In the genomic region with DNA sequence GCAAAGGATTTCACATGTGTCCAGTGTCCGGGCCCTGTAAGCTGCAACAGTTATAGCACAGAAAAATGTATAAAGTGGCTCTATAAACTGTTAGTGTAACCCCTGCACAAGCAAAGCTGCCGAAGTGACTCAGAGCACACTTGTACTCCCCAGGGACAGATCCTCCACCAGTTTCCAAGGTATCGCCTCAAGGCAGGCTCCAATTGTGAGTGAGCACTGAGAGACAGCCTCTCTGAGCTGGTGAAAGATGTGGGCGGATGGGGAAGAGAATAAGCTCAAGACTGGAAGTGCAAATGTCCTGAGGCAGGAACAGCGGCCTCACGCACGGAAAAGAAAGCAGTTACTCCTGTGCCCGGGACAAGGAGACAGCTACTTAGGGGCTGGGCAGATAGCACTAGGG, we compare ENCODE assay signal across 14 mouse cellular contexts. TPM values are rescaled to one million over a fixed set of nuclear protein-coding genes. Genes with fewer than 3 reads are reported as not detected.
DNase-seq lines count a peak whose midpoint lies in the region; ATAC-seq and TF ChIP-seq lines count a peak whose summit lies in the region.
"Had no signal": no experiment of that assay in that cellular context is flagged by ENCODE, and none has a peak within 500 bp of the region (broad histone marks: within the 10 kb centered on the region; RNA-seq: fewer than 3 reads in every experiment).

No protein-coding gene starts in this region.

- H3K4me1 ChIP-seq in heart, embryonic 11.5 days (ENCODE audit: control insufficient read depth, insufficient read depth, low read length): peaks cover 75% of the 10 kb centered on the region
- H3K4me1 ChIP-seq in embryonic fibroblast, embryonic 13.5 days (ENCODE audit: control insufficient read depth, insufficient read depth, low read length): peaks cover 34% of the 10 kb centered on the region

- no peak for DNase-seq in heart, adult 9 months (ENCODE audit: low spot score in 2 of 2)
- peak in 1 of 2 experiments; percentile 41 for DNase-seq in left cerebral cortex, adult 2 months (ENCODE audit: extremely low spot score in 1 of 2, low spot score in 2 of 2)
- DNase-seq in left cerebral cortex, postnatal 10 days (ENCODE audit: extremely low spot score in 1 of 2, low spot score in 2 of 2): no peak
- DNase-seq in 3T3-L1 (ENCODE audit: low read depth, low spot score): peak; percentile 79
- DNase-seq in urinary bladder, adult 18-20 months (ENCODE audit: low spot score in 2 of 2): no peak
- DNase-seq: cerebellum, adult 9-11 months; kidney, postnatal 36 days; layer of hippocampus, postnatal 36 days; liver had no signal

- H3K4me3 ChIP-seq in heart, embryonic 11.5 days (ENCODE audit: low read depth, low read length): no peak overlapping the region
- H3K4me3 ChIP-seq in left cerebral cortex, adult 2 months: no peak overlapping the region
- no peak overlapping the region for H3K4me3 ChIP-seq in embryonic fibroblast, embryonic 13.5 days (ENCODE audit: insufficient read depth, low read length)
- H3K4me3 ChIP-seq: midbrain, embryonic 15.5 days had no signal

- no peak for TF ChIP-seq POLR2A in embryonic fibroblast, embryonic 13.5 days (IDR thresholded peaks at IDR 0.05; ENCODE audit: low read depth, low read length)

- no peak for TF ChIP-seq CTCF in left cerebral cortex, adult 2 months (IDR thresholded peaks at IDR 0.05)
- TF ChIP-seq CTCF in embryonic fibroblast, embryonic 13.5 days (IDR thresholded peaks at IDR 0.05; ENCODE audit: borderline replicate concordance, insufficient read depth, low read length): no peak

- H3K27me3 ChIP-seq in heart, embryonic 11.5 days (ENCODE audit: control insufficient read depth, insufficient read depth, low read length): no peaks in the 10 kb centered on the region
- H3K27me3 ChIP-seq: midbrain, embryonic 15.5 days had no signal

- no peak overlapping the region for H3K9ac ChIP-seq in heart, embryonic 11.5 days (ENCODE audit: low read depth, low read length)
- H3K9ac ChIP-seq: midbrain, embryonic 15.5 days had no signal

- H3K9me3 ChIP-seq in heart, embryonic 11.5 days (replicated peaks; ENCODE audit: control insufficient read depth, low read length): no peaks in the 10 kb centered on the region
- H3K9me3 ChIP-seq: midbrain, embryonic 15.5 days had no signal

- no peaks in the 10 kb centered on the region for H3K36me3 ChIP-seq in heart, embryonic 11.5 days (ENCODE audit: control insufficient read depth, insufficient read depth, low read length)
- H3K36me3 ChIP-seq: midbrain, embryonic 15.5 days had no signal

- WGBS in heart, embryonic 11.5 days (ENCODE audit: insufficient replicate concordance): 68% methylated on average over 8 of the region's 8 CpGs

- H3K27ac ChIP-seq in heart, embryonic 11.5 days (ENCODE audit: low read depth, low read length): 0 out of 2 replicates have a peak overlapping the region, but pooled peaks have one; percentile 62
- peak overlapping the region; percentile 55; the same call in 1 of the 2 replicates for H3K27ac ChIP-seq in left cerebral cortex, adult 2 months
- peak overlapping the region; percentile 72; the same call in 1 of the 2 replicates for H3K27ac ChIP-seq in embryonic fibroblast, embryonic 13.5 days (ENCODE audit: insufficient read depth, low read length)
- H3K27ac ChIP-seq: macrophage; midbrain, embryonic 15.5 days had no signal

- ATAC-seq in heart, embryonic 11.5 days (replicated peaks; ENCODE audit: insufficient number of reproducible peaks, low FRiP score, low TSS enrichment): no peak
- ATAC-seq: midbrain, embryonic 15.5 days had no signal

- no peak overlapping the region for H3K4me2 ChIP-seq in heart, embryonic 11.5 days
- H3K4me2 ChIP-seq: midbrain, embryonic 15.5 days had no signal

- intact Hi-C loops in left cerebral cortex, adult 2 months (cut with DNase I): loop anchor here (2.0 kb wide), 3 partner anchors 25 to 57 kb away; no protein-coding TSS in a partner anchor
- intact Hi-C loops in left cerebral cortex, postnatal 10 days (cut with DNase I): no loop called here

RNA-seq across cellular contexts. Expression of gene Pmepa1, which starts 26.4 kb away (rescaled TPM):
- 3.8 and 4.7 TPM in 2 replicates for polyA plus RNA-seq in heart, embryonic 11.5 days (2014; fragmentation: Nextera tagmentation; extraction: Ambion mirVana)
- 10 to 100 TPM; 53.4 to 58.5 TPM for total RNA-seq in left cerebral cortex, adult 2 months (2021)
- total RNA-seq in left cerebral cortex, postnatal 10 days (2021): 10 to 100 TPM; 40.5 to 44.0 TPM
- polyA plus RNA-seq in embryonic fibroblast, embryonic 13.5 days (2011; ENCODE audit: insufficient read length, low read depth, missing spikeins): 141 and 142 TPM in 2 replicates
- total RNA-seq: granulocyte monocyte progenitor cell, adult 5-6 weeks had no signal

RNA-seq across cellular contexts. Expression of gene Zbp1, which starts 31.2 kb away (rescaled TPM):
- not detected in 2 replicates for polyA plus RNA-seq in heart, embryonic 11.5 days (2014; fragmentation: Nextera tagmentation; extraction: Ambion mirVana)
- under 1 TPM in 1 of 2 experiments, not detected in 1; 0.36 TPM for total RNA-seq in left cerebral cortex, adult 2 months (2021)
- under 1 TPM in 1 of 2 experiments, not detected in 1; 0.12 TPM for total RNA-seq in left cerebral cortex, postnatal 10 days (2021)
- 2.6 and 5.6 TPM in 2 replicates for polyA plus RNA-seq in embryonic fibroblast, embryonic 13.5 days (2011; ENCODE audit: insufficient read length, low read depth, missing spikeins)
